Mouse (Mus musculus): ENCODE results near the gene Ttll10.

DNA sequence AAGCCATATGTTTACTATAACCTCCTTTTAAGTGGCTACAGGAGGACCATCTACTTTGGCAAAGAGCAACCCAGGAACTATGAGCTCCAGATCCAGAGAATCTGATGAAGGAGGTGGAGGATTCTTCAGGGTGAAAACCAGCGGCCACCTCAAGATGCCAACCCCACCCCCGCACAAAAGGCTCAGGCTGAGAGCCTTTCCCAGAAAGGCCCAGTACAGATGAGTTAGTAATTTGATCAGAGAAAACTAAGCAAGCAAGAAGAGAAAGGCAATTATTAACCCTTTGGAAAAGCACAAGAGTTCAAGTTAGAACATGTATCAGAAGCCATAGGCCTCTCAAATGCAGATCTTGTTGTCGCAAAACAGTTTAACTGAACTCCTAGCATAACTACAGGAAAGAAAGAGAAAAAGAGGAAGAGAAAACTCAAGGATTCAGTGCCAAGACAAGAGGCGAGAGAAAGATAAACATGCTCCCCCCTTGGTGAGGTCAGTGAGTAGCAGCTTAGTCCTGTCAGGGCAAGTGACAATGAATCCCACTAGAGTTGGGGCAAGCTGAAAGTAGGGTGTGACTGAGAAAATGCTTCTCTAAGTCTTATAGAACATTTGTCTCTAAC lies 23.5 kb upstream of the Ttll10 start:
- TF ChIP-seq POLR2A (IDR thresholded peaks at IDR 0.05; ENCODE audit: borderline replicate concordance, extremely low read depth, low read depth, low read length) (no peak), CTCF (IDR thresholded peaks at IDR 0.05; ENCODE audit: insufficient read depth, low read length) (no peak)

Measured in lung, adult 2 months (tissue).